Mouse (Mus musculus) myocyte (in vitro differentiated cells): Measurements from ENCODE around the gene AW549877. TPM values are rescaled to one million over a fixed set of nuclear protein-coding genes. Genes with fewer than 3 reads are reported as not detected.

ENCODE experiments used
- H3K27me3 ChIP-seq: one replicate; pipeline ENCODE4 v1.6.1; 2011; ENCODE audit not compliant: control insufficient read depth, insufficient read depth, insufficient read length
- H3K36me3 ChIP-seq: one replicate; pipeline ENCODE4 v1.6.1; 2011; ENCODE audit not compliant: control insufficient read depth, insufficient read depth
- H3K4me2 ChIP-seq: one replicate; pipeline ENCODE4 v1.6.1; 2011; ENCODE audit warnings: low read depth, control low read depth
- H3K4me3 ChIP-seq: one replicate; pipeline ENCODE4 v1.5.1; 2011; ENCODE audit warnings: mild to moderate bottlenecking, control low read depth, moderate library complexity
- H3K79me2 ChIP-seq: one replicate; pipeline ENCODE4 v1.6.1; 2011; ENCODE audit not compliant: control insufficient read depth, insufficient read depth
- H3ac ChIP-seq: one replicate; pipeline ENCODE4 v1.6.1; 2011; ENCODE audit not compliant: control insufficient read depth, insufficient read length
- CEBPB ChIP-seq: IDR thresholded peaks from 2 replicates; pipeline ENCODE4 v1.6.1; 2011; ENCODE audit warnings: mild to moderate bottlenecking, moderate library complexity; ENCODE audit not compliant: poor library complexity, insufficient read depth, severe bottlenecking
- E2F4 ChIP-seq: IDR thresholded peaks from one replicate; pipeline ENCODE4 v1.6.1; 2011; ENCODE audit warnings: mild to moderate bottlenecking, control low read depth, moderate library complexity; ENCODE audit not compliant: insufficient read depth
- MAX ChIP-seq: IDR thresholded peaks from one replicate; pipeline ENCODE4 v1.6.1; 2011; ENCODE audit warnings: low read depth, mild to moderate bottlenecking, control low read depth
- MYOD1 ChIP-seq, 3 experiments: IDR thresholded peaks; one replicate each; pipeline ENCODE4 v1.6.1; 2011; ENCODE audit warnings: control low read depth in 2 of 3, low read depth in 2 of 3, mild to moderate bottlenecking in 2 of 3, moderate library complexity in 1 of 3; ENCODE audit not compliant: insufficient read length in 2 of 3, control insufficient read depth in 1 of 3
- MYOG ChIP-seq, 3 experiments: IDR thresholded peaks; one replicate each; pipeline ENCODE4 v1.6.1; 2011; ENCODE audit warnings: control low read depth in 2 of 3, low read depth in 2 of 3, mild to moderate bottlenecking in 2 of 3; ENCODE audit not compliant: insufficient read length in 2 of 3, control insufficient read depth in 1 of 3, insufficient read depth in 1 of 3
- POLR2A ChIP-seq: IDR thresholded peaks from one replicate; pipeline ENCODE4 v1.6.1; 2011; ENCODE audit warnings: low read depth, mild to moderate bottlenecking, control low read depth, moderate library complexity; ENCODE audit not compliant: insufficient read length
- POLR2AphosphoS2 ChIP-seq: IDR thresholded peaks from one replicate; pipeline ENCODE4 v1.6.1; 2011; ENCODE audit warnings: low read depth, control low read depth; ENCODE audit not compliant: insufficient read length
- REST ChIP-seq: IDR thresholded peaks from one replicate; pipeline ENCODE4 v1.6.1; 2011; ENCODE audit warnings: mild to moderate bottlenecking, control low read depth, moderate library complexity; ENCODE audit not compliant: insufficient read depth, insufficient read length
- SRF ChIP-seq: IDR thresholded peaks from one replicate; pipeline ENCODE4 v1.6.1; 2011; ENCODE audit warnings: low read depth; ENCODE audit not compliant: control insufficient read depth, insufficient read length
- TCF12 ChIP-seq: IDR thresholded peaks from one replicate; pipeline ENCODE4 v1.6.1; 2011; ENCODE audit warnings: mild to moderate bottlenecking, control low read depth; ENCODE audit not compliant: poor library complexity, insufficient read depth, severe bottlenecking
- TCF3 ChIP-seq: IDR thresholded peaks from one replicate; pipeline ENCODE4 v1.6.1; 2011; ENCODE audit warnings: low read depth, control low read depth; ENCODE audit not compliant: insufficient read length
- USF1 ChIP-seq: IDR thresholded peaks from one replicate; pipeline ENCODE4 v1.6.1; 2011; ENCODE audit warnings: low read depth, mild to moderate bottlenecking, control low read depth, moderate library complexity
- polyA plus RNA-seq: library from polyadenylated mRNA; unstranded; fragments of >200 nt; fragmentation: generic; extraction: Trizol; gene quantifications from one replicate; pipeline ENCODE4 v1.2.1, GENCODE M21; 2012; ENCODE audit warnings: missing spikeins

Gene AW549877
- polyA plus RNA-seq, 1 experiment = 5.9 TPM

DNA sequence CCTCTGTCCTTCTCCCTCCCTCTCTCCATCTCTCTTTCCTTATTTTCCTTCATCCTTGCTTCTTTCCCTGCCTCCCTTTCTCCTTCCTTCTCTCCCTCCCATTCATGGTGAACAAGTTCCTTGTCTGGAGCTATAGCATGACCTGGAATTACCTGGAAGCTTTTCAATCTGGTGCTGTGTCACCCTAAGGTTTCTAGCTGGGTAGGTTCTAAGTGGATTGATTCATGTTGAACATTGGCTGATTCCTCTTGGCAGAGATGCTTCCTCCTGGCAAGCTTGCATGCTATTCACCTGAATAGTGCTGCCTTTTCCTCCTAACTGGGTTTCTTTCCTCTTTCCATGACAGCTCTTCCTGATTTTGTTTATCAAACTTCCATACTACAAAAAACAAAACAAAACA, 33.4 kb upstream of the AW549877 start:
- H3K4me3 ChIP-seq = no peak overlapping the region
- no peak for TF ChIP-seq MYOG (IDR thresholded peaks at IDR 0.05; ENCODE audit: control insufficient read depth in 1 of 3, insufficient read depth in 1 of 3, insufficient read length in 2 of 3, low read depth in 2 of 3)
- no peak for TF ChIP-seq TCF3
- TF ChIP-seq MYOD1 (IDR thresholded peaks at IDR 0.05; ENCODE audit: control insufficient read depth in 1 of 3, insufficient read length in 2 of 3, low read depth in 2 of 3) = no peak
- no peak for TF ChIP-seq E2F4
- TF ChIP-seq POLR2A = no peak
- TF ChIP-seq TCF12 = no peak
- no peak for TF ChIP-seq POLR2AphosphoS2
- TF ChIP-seq REST = no peak
- no peak for TF ChIP-seq SRF
- TF ChIP-seq CEBPB = no peak
- TF ChIP-seq USF1 = no peak
- no peak for TF ChIP-seq MAX
- H3ac ChIP-seq = no peak overlapping the region
- H3K36me3 ChIP-seq = no peaks in the 10 kb centered on the region
- no peak overlapping the region for H3K4me2 ChIP-seq
- peaks cover 9% of the 10 kb centered on the region for H3K79me2 ChIP-seq
- H3K27me3 ChIP-seq = no peaks in the 10 kb centered on the region

DNA sequence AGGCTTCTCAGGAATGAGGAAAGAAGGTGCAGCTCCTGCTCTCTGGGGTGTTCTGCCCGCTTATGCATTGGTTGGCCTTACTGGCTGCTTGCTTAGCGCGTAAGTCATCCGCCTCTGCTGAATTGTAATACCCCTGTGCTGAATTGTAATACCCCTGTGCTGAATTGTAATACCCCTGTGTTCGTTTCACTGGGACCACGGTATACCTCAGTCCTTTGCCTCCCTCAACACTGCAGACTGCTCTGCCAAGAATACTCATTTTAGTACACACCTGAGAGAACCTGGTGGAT, 32.8 kb upstream of the AW549877 start:
- Histone ChIP-seq H3ac (no peak overlapping the region), H3K4me2 (peak overlapping the region; percentile 99), H3K4me3 (peak overlapping the region; percentile 45), H3K27me3 (no peaks in the 10 kb centered on the region), H3K79me2 (peaks cover 9% of the 10 kb centered on the region), H3K36me3 (no peaks in the 10 kb centered on the region)
- no peak for TF ChIP-seq POLR2A
- no peak for TF ChIP-seq SRF
- TF ChIP-seq CEBPB = no peak
- no peak for TF ChIP-seq TCF3
- no peak for TF ChIP-seq POLR2AphosphoS2
- no peak for TF ChIP-seq TCF12
- no peak for TF ChIP-seq MYOD1 (IDR thresholded peaks at IDR 0.05; ENCODE audit: control insufficient read depth in 1 of 3, insufficient read length in 2 of 3, low read depth in 2 of 3)
- no peak for TF ChIP-seq E2F4
- TF ChIP-seq MAX = no peak
- TF ChIP-seq REST = no peak
- TF ChIP-seq MYOG (IDR thresholded peaks at IDR 0.05; ENCODE audit: control insufficient read depth in 1 of 3, insufficient read depth in 1 of 3, insufficient read length in 2 of 3, low read depth in 2 of 3) = no peak
- no peak for TF ChIP-seq USF1

DNA sequence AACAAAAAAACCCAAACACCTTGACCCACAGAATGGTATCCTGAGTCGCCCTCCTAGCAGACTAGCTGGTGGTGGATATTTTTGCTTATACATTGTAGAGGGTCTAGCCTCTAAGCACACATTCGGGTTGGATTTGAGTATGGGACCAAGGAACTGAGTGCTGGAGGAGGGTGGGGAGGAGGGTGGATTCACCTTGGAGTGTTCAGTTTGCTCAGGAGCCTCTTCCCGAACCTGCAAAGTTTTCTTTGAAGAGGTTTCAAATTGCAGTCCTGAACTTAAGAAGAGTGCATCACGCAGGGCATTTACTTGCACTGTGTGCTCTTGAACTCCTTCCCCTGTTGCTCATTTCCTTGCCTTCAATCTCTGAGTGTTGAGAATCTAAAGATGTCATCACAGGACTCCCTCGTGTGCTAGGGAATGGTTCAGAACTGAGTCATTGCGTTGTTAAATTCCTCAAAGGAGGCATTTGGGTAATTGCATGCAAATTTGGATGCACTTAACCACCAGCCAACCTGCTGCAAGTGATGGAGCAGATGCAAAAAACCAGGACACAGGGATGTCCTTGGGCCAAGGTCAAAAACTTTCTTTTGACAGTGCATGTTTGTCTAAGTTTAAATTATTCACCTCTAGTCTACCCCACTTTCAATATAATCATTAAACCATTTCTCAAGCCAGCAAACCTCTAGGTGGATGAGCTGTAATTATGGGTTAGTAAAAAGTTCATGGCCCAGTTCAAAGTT, 32.3 kb upstream of the AW549877 start:
- TF ChIP-seq REST (no peak), MYOD1 (IDR thresholded peaks at IDR 0.05; ENCODE audit: control insufficient read depth in 1 of 3, insufficient read length in 2 of 3, low read depth in 2 of 3) (no peak), USF1 (no peak), SRF (no peak), POLR2AphosphoS2 (no peak), POLR2A (no peak), CEBPB (no peak), TCF12 (no peak), E2F4 (no peak)

DNA sequence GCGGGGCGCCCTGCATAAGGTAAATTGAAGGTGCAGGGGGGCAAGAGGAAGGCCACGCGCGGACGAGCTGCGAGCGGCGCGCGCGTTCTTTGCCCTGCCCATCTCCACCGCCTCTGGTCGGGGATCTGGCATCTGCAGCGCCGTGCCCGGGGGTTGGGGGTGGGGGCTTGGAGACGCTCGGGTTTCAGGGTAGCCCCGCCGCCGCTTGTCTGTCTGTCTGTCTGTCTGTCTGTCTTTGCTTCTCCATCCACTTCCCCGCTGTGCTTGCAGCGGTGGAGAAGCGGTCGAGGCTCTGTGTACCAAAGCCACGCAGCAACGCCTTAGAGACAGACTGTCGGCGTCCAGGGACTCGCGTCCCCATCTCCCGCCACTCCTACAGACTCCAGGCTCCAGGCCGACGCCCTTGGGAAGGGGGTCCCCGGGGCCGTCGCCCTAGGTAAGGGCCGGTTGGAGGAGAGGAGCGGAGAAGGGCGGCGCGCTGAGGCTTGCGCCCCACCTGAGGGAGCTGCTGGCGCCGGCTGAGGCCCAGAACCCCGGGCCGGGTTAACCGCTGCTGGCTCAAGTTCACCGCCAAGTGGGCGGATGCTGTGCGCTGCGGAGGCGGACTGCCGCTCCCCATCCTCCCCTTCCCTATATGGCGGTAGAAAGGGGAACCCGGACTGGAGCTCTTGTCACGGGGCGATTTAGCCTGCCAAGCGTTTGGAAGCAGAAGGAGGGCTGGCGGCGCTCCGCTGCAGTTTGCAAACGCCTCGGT, 31.5 kb upstream of the AW549877 start:
- Histone ChIP-seq H3K4me2 (peak overlapping the region; percentile 99), H3ac (peak overlapping the region; percentile 44), H3K4me3 (peak overlapping the region; percentile 45), H3K27me3 (no peaks in the 10 kb centered on the region), H3K79me2 (peaks cover 9% of the 10 kb centered on the region), H3K36me3 (no peaks in the 10 kb centered on the region)
- TF ChIP-seq CEBPB = no peak
- no peak for TF ChIP-seq POLR2AphosphoS2
- peak in 1 of 3 experiments; percentile 39 for TF ChIP-seq MYOG (IDR thresholded peaks at IDR 0.05; ENCODE audit: control insufficient read depth in 1 of 3, insufficient read depth in 1 of 3, insufficient read length in 2 of 3, low read depth in 2 of 3)
- peak; percentile 57 for TF ChIP-seq POLR2A
- TF ChIP-seq SRF = peak; percentile 87
- no peak for TF ChIP-seq REST
- peak; percentile 4 for TF ChIP-seq E2F4
- TF ChIP-seq MAX = no peak
- TF ChIP-seq TCF3 = no peak

More for the DNA sequence above, 32.3 kb upstream of the AW549877 start:
- H3K4me2 ChIP-seq = peak overlapping the region; percentile 99
- peak overlapping the region; percentile 44 for H3ac ChIP-seq
- H3K27me3 ChIP-seq = no peaks in the 10 kb centered on the region
- H3K79me2 ChIP-seq = peaks cover 9% of the 10 kb centered on the region
- peak overlapping the region; percentile 45 for H3K4me3 ChIP-seq
- no peaks in the 10 kb centered on the region for H3K36me3 ChIP-seq
